Mouse (Mus musculus) effector memory CD4-positive, alpha-beta T cell, adult 7 months (primary cell): ENCODE results near the gene Atxn1. TPM values are rescaled to one million over a fixed set of nuclear protein-coding genes. Genes with fewer than 3 reads are reported as not detected.

Source experiments
- polyA plus RNA-seq: library from polyadenylated mRNA; unstranded; fragments of 100-300 nt; shearing (Covaris generic); gene quantifications from one replicate; pipeline ENCODE4 v1.2.1, GENCODE M21; 2017

Atxn1 gene
- polyA plus RNA-seq: 27.5 TPM

GRCm38 (mm10) chr13:45964853-45965593, at the start of gene Atxn1:
Gene Atxn1, minus strand, starts transcription at chr13:45965008.

GRCm38 (mm10) chr13:45507274-45508229, 457.3 kb downstream of the Atxn1 start, which contains the start of gene Gmpr:
Gene Gmpr, plus strand, starts transcription at chr13:45507444.

